Mouse (Mus musculus): ENCODE measurements around the gene Dyrk2.

- TF ChIP-seq TAL1 (IDR thresholded peaks at IDR 0.05; ENCODE audit: low read length) (no peak), GATA1 (IDR thresholded peaks at IDR 0.05; ENCODE audit: low read length) (no peak)
These were observed 7.8 kb downstream of the Dyrk2 start for GRCm38 (mm10) chr10:118862233-118862632.
